Mouse (Mus musculus) kidney, adult 18-20 months (tissue): ENCODE measurements at regions not wholly inside any gene's neighbourhood (a gene's known extent, or its start where the extent isn't known, plus 50 kb on each side); places are given as distances from the start of the nearest gene placed in this dataset.
"Not testable (repeated sequence)": the region's sequence is repeated elsewhere in the genome, so short reads cannot be mapped to it uniquely, and the experiment has no call there.

Experiments
- DNase-seq: peaks from one replicate; pipeline ENCODE4 v3.0.0; 2021

DNA sequence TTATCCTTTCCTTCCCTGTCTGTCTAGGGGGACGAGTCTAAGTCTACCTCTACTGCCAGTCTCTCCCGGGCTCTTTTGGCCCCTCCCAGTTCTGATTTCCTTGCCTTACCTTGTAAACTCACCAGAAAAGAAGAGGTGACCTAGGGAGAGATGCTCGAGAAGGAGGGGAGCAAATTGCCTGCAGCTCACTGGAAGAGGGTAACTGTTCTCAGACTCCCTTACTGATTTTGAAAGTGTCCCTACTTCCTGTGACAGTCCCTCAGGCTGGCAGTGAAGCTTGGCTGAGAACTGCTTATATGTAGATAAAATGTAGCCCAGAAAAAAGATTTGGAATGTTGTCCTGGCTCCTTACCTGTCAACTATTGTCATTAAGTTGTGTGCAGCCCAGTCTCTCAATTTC lies 180.6 kb upstream of the Tab2 start:
- no peak for DNase-seq

DNA sequence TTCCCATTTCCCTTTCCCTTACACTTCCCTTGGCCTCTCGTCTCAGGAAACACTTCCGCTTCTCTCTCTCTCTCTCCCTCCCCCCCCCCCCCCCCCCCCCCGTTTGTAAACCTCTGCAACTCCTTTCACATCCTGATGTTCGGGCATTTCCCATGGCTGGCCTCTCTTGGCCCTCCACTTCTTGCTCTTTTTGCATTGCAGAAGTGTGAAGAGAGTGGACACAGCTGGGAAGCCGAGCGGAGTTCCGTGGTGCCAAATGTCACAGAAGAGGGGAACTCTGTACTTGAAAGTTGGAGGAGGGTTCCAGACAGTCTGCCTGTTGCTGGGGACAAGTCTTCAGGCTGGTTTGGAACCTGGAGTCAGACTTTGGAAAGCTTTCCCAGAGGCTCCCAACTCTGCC lies 179.2 kb upstream of the Tab2 start:
- no peak for DNase-seq

DNA sequence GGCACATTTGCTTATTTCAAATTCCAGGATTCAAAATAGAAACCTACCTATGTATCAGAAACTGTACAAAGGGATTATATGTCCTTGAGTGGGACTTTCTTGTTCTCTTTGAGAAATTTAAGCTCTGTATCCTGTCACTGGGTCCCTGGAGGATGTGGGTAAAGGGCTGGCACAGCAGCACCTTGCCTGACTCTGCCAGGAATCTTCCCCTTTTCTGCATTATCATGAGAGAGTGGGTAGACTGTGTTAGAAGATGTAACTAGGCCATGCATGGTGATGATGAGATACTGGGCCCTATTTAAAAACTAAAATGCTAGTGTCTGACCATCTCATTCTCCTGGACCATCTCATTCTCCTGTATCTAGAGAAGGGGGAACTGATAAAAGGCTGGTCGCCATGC lies 178.4 kb upstream of the Tab2 start:
- DNase-seq = no peak

DNA sequence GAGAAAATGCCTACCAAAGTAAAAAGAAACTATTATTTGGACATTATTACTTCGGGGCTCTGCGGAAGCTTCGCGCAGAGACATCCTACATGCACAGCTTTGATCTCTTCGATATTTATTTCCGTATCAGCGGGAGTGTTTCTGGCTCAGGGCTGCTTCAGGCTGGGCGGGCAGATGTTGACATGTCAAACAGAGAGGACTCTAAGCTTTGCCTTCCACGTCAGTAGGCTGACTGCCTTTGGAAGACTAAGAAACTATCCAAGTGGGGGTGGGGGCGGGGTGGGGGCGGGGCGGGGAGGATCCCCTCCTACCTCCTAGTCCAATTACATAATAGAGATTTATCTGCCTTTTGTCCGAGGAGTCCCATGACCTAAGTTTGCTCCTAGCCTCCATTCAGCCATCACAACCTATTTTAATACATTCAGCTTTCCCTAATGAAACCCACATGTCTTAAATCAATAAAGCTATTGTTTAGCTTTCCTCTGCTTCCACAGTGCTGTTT lies 177.5 kb upstream of the Tab2 start:
- no peak for DNase-seq

DNA sequence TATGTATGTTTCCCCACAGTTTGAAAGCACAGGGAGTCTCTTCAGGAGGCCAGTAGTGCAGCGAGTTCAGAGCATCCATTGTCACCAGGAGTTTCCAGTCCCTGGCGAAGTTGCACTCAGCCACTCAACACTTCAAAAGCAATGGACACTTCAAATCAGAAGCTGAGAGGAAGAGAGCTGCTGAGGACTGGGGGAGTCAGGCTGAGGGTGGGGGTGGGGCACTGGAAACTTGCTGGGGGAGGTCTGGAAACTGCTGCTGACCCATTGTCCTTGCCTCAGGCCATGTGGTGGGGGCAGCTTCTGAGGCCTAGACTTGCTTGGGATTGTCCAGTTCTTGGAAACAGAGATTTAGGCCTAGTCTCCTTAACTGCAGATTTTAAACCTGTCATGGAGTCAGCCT lies 176.8 kb upstream of the Tab2 start:
- no peak for DNase-seq

DNA sequence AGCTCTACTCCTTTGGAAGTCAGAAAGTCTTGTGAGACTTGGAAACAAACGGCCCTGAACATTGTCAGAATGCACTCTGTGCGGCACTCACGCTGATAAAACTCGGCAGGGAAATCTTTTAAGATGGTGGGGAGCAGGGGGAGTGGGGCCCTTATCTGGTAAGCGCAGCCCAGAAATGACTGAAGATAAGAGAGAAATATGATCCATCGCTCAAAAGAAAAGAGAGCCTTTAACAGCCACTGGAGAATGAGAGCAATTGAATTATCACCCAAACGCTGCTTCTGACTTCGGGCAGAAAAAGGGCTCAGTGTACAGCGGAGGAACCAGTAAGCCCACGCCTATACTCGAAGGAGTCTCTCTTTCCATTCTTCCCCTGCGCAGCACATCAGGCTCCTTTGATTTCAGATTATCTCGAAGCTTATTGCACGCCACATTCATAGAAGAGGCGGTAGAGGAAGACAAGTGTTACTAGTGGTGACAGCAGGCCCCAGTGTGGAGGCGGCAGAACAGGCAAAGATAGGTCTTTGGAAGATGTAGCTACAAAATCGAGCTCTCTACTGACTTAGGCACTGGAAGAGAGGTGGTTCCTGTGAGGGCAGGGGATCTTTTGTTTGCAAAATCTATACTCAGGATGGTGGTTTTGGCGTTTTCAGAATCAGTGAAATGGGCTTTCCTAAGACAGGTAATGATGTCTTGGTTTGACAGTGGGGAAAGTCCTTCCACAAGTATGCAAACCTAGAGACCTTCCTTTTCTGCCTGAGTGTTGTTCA lies 174.6 kb upstream of the Tab2 start:
- no peak for DNase-seq

DNA sequence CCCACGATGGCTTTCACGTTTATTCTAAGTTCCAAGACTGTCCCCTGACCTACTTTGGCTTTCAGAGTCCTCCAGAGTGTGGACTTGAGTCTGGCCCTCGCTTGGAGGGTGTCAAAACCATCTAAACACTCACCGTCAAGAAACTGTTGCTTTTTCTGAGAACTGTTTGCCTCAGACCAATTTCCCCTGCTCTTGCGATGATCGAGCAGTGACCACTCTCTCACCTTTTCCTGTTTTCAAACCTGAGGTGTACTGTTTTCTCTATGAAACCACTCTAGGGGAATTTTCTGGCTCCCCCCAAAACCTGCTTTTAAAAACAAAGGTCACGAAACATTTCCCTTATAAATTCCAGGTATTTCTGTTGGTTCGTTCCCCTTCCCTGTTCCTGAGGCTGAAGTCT lies 174.0 kb upstream of the Tab2 start:
- DNase-seq = no peak

DNA sequence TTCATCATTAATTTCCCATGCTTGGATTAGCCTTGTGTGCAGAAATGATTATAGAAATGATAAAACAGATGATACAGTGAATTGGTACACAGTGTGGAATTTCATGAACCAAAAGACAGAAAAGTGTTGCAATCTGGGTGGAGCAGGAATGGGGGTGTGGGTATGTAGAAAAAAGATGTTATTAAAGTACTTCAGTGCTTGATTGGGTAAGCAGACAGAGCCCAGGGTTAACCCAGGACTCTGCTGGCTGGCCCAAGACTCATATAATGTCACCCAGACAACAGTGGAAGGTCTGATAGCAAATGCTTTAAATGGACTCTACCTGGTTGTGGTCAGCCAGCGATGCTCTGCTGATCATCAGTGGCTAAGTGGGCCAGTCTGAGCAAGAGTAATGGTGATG lies 168.1 kb upstream of the Tab2 start:
- DNase-seq = no peak

DNA sequence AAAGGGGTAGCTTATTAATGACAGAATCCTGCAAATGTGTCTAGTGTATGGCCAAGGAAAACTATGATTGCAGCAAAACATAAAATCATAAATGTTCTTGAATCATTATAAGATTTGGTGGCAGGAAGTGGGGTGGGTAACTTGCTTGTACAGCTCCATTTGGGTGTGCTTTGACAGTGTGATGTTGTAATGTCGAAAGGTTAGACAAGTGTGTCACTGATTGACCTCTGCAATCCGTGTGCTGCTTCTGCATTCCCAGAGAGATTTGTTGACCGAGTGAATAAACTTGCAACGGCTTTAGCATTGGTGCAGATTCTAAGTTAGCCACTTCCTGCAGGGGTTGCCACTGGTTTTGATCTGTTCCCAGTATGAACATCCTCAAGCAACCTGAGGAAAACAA lies 165.9 kb upstream of the Tab2 start:
- DNase-seq = no peak

DNA sequence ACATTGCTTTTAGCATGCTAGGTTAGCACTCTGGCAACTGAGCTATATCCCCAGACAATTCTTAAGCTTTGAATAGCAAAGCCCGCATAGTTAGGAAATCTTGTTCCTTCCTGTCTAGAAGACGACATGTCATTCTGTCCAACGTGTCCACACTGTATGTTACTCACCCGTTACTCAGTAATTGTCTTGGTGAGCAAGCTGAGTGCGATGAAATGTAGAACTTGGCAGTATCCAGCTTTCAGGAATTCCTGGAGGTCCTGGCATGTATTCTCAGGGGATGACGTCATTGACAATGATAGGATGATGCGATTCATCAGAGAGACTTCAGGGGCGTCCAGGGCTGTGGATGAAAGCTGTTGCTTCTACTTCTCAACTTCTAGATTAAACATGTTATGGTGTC lies 160.8 kb upstream of the Tab2 start:
- DNase-seq = no peak

DNA sequence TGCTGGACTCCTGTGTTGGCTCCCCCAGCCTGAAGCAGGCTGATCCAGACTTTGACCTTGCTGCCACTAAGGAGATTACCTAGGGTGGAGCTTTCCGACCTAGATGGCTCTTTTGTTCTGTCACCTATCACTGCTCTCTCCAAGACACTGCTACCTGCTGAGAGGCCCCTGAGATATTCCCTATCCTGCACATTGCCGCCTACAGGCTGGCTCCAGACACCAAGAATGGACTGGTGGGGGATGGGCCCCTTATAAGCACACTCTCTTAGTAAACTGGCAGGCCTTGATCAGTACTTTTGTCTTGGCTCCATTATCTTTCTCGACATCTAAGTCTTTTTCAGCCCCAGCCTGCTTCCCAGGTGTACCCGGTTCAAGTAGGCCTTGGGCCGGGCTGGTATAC lies 158.9 kb upstream of the Tab2 start:
- not testable (repeated sequence) for DNase-seq

DNA sequence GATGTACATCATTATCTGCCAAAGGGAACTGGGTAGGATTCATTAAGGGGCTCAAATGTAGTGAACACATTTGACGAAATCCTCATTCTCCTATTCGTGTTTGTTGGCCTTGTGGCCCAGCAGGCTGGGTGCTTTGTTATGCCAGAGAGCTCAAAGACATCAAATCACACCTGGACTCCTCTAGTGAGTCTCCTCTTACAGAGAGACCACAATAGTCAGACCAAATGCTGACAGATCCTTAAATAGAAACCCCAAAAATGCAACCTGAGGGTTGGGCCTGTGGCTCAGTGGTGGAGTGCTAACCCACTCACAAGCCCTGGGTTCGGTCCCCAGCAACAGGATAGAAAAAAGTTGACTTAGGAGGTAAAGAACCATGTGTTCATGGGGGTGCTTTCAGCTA lies 158.5 kb upstream of the Tab2 start:
- no peak for DNase-seq

DNA sequence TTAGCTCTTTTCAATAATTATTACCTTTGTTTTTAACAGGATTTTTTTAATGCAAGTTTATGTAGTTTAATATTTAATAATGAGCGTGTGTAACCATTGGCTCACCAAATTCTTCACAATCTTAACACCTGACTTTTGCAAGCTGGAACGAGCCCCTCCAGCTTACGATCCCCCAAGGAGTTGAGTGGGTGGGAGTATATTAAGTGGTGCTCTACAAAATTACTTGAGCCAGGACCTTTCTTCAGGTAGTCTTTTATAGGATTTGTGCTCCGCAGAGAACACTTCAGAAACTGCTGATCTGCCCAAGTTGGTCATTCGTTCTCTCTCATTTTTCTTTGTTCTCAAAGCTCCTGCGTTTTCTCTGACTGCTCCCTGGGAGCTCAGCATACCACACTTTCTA lies 144.5 kb upstream of the Tab2 start:
- no peak for DNase-seq

DNA sequence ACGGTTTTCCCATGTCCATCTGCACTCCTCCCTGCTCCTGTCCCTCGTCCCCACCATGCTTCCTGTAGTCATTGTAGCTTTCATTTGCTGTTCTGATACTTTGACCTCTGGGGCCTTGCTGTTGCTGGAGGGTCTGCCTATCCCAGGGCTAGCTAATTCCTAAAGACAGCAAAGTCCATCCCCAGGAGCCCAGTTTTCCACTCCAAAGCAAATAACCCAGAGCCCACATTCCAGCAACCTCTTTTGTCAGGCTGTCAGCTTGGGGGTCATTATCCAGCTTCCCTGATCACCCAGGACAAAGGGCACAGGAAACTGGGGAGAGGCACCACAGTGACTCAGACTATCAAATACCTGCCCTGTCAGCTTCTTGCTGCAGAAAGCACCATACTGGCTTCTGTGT lies 139.9 kb upstream of the Tab2 start:
- DNase-seq = no peak

DNA sequence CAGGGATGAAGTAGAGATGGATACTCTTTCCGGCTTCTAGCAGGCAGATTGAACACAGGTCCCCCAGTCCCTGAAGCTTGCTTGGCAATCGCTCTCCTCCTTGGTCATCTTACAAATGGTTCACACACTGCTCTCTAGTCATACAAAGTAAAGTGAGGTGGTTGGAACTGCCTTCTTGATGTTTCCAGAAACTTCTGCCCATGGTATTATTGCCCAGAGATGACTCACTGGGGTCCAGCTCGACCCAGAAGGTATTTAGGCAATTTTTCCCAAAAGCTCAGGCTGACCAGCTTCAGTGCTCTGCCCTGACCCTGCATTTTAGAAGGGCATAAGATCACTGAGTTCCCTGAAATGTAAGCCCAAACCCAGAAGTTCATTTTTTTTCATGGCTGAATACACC lies 139.2 kb upstream of the Tab2 start:
- no peak for DNase-seq

DNA sequence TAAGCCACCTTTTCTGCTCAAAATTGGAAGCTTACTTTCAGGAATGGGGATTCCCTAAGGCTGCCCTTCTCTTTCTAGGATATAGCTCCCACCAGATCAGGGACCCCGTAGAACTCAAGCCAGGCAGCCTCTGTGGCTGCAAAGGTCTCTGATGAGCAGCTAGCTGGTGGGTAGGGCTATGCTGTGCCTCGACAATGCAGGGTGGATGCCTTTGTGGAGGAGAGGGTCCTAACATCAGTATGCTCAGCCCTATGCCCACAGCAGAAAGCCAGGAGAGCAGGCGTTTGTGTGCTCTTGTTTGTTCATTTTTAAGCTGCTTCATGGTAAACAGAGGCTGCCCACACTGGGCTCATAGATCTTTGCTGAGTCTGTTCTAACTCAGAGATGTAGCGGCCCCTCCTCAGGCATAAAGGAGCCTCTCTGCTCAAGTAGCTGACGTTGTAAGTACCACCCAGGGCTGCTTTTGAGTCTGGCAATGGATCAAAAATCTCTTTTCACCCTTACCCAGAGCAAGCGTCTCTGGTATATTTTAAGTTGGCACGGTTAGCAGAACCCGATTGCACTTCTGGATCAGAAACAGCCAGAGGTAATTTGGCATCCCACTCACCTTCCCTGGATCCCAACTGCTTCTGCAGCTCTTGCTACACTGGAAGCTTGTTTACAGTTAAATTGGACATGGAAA lies 136.0 kb upstream of the Tab2 start:
- no peak for DNase-seq

DNA sequence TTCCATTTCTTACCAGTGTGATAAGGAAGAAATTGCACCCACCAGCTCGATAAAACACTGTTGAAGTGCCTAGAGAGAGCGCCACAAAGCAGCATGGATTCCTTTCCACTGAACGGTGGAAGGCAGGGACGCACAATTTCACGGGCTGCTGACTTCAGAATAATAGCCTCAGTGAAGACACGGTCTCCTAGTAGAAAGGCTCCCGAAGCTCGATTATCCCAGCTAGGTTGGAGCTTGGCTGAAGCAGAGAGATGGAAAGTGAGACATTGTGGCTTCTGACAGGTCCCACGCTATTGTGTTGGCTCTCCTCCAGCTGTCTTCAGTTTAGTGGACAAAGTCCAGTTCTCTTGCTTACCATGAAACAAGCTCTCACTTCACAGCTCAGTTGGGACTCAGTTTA lies 133.3 kb upstream of the Tab2 start:
- peak; percentile 6 for DNase-seq

DNA sequence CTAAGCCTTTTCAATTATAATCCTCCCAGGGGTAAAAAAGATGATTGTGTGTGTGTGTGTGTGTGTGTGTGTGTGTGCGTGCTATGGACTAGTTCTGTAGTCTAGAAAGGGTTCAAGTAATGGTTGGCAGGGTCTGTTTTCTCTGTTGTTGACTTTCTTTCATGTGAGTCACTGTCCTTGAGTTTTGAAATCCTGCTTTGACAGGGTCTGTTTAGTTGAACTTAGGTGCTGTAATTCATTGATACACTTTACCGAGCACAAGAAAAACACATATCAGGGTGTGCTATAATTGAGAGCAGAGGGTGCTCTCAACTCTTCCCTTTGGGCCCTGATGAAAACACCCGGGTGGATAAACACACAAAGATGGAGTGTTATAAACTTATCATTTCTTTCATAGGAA lies 132.7 kb upstream of the Tab2 start:
- DNase-seq = no peak

DNA sequence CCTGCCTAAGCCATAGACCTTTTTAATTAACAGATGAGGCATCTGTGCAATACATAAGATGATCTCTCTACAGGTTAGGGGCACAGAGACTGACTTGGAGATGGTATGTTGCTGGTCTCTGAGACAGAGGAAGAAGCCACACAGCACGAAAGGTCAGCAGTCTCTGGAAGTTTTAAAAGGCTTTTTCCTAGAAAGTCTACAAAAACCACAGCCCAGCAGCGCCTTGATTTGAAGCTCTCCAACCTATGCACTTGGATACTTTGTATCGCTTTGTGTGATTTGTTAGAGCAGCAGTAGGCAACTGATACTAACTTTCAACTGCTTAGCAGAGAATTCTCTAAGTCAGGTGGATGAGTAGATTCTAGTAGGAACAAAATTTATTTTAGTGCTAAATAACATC lies 132.3 kb upstream of the Tab2 start:
- no peak for DNase-seq

DNA sequence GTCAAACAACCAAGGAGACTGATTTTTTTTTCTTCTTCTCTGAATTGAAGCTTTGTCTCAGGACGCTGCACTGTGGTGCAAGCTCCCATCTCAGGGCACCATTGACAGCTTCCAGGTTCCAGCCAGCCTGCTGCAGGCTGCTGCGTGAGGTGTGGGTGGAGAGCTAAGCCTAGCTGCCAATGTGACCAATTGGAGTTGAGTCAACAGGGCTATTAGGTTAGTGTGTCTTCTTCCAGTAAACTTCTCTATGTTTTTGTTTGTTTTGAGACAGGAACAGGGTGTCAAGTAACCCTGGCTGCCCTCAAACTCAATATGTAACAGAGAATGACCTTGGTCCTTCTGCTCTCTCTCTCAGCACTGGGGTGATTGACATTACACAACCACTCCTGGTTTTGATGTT lies 131.1 kb upstream of the Tab2 start:
- DNase-seq = peak; percentile 21

DNA sequence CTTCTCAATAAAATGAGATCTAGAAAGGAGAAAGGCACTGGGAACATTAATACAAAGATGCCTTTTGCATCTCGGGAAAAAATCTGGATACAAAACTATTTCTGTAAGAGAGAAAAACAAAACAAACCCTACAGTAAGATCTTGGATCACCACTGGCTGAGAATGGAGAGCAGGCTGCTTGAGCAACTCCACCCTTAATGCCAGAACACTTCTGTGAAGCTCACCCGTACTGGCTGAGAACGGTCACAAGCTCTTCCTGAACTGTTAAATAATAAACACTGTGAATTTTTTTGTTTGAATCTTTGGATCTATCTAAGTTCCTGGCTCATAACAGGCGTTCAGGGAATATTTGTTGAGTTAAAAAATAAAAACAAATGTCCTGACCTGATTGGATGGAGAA lies 130.4 kb upstream of the Tab2 start:
- DNase-seq = no peak

DNA sequence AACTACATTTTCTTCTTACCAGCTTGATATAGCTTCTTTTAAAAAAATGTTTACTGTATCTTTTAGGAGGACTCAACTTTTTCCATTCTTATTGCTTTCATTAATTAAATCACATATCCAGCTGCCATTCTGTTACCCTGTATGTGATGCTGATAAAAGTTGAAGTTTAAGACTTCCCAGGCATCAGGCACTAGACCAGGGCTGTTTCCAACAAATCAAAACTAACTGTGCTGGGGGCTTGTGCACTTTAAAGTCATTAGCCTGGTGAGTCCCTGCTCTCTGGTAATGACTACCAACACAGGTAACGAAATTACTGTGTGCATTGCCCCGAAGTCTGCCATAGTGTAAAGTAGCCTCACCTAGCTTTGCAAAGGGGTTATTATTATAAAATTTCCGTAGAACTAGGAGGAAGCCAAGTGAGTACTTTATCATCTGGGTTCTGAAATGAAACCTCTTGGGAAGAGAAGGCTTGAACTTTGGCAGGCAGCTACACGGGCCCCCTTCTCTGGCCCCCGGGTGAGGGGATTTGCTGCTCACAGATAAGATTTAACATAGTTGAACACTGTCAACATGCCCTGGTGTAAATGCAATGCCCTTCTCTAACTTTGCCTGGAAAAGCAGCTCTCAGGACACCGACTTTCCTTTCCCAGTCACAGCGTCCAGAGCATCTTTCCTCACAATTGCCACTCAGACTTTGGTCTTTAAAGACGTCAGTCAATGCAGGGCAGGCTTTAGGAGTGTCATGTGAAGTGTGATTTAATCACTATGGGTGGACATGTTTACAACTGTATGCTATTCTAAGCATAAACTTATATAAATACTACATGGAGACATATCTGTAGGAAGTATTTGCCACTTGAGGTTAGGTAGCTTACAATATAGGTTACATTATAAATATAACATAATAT lies 122.1 kb upstream of the Tab2 start:
- DNase-seq = no peak

DNA sequence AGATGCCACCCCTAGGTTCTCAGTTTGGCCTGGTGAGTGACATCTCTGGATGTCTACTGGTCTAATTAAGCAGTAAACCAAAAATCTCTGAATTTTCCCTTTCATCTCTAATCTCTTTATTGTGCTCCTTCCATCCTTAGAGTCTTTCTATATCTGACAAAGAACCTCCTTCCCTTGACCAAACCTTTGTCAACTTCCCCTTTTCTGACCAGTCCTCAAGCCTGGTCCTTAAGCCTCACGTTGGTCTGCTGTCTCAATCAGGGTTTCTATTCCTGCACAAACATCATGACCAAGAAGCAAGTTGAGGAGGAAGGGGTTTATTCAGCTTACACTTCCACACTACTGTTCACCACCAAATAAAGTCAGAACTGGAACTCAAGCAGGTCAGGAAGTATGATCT lies 116.4 kb upstream of the Tab2 start:
- no peak for DNase-seq

DNA sequence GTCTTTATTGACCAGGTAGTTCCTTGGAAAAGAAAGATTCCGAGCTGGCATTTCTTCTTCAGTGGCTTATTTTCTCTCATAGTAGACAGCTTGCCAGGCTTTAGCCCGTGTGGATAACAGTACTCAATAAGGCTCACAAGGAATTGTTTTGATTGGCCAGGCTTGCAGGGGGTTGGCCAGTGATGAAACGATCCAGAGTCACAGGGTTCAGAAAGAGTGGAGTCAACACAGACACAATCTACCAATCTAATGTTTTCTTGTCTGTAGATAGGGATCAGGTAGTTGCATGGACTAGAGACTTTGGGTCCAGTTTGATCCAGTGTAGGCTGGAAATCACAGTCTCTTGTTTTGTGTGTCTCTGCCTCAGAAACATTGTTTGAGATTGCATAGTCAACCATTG lies 115.8 kb upstream of the Tab2 start:
- DNase-seq = no peak
